9 mouse cellular contexts compared by ENCODE assay signal in genomic region chr12:12787608-12788262, GRCm38 (mm10).
DNase-seq lines count a peak whose midpoint lies in the region; ATAC-seq lines count a peak whose summit lies in the region.
"Had no signal": no experiment of that assay in that cellular context is flagged by ENCODE, and none has a peak within 500 bp of the region (broad histone marks: within the 10 kb centered on the region; RNA-seq: fewer than 3 reads in every experiment).

No protein-coding gene starts in this region.

- peak overlapping the region; percentile 30 for H3K4me3 ChIP-seq in heart, embryonic 16.5 days (ENCODE audit: low read length)
- H3K4me3 ChIP-seq in embryonic facial prominence, embryonic 14.5 days (ENCODE audit: low read depth, low read length): peak overlapping the region; percentile 10
- H3K4me3 ChIP-seq in limb, embryonic 10.5 days: peak overlapping the region; percentile 32
- peak overlapping the region; percentile 10; the same call in 1 of the 2 replicates for H3K4me3 ChIP-seq in neural tube, embryonic 12.5 days
- H3K4me3 ChIP-seq: megakaryocyte, embryonic 14.5 days had no signal

- H3K9me3 ChIP-seq in heart, embryonic 16.5 days (replicated peaks; ENCODE audit: control insufficient read depth, low read length): peaks cover 2% of the 10 kb centered on the region; the same call in 1 of the 2 replicates
- H3K9me3 ChIP-seq in embryonic facial prominence, embryonic 14.5 days (ENCODE audit: control insufficient read depth, low read length): no peaks in the 10 kb centered on the region
- H3K9me3 ChIP-seq in limb, embryonic 10.5 days (replicated peaks): no peaks in the 10 kb centered on the region
- no peaks in the 10 kb centered on the region for H3K9me3 ChIP-seq in neural tube, embryonic 12.5 days

- H3K36me3 ChIP-seq in heart, embryonic 16.5 days (ENCODE audit: control insufficient read depth, insufficient read depth): no peaks in the 10 kb centered on the region
- H3K36me3 ChIP-seq in embryonic facial prominence, embryonic 14.5 days (ENCODE audit: control insufficient read depth, insufficient read depth, low read length): no peaks in the 10 kb centered on the region
- no peaks in the 10 kb centered on the region for H3K36me3 ChIP-seq in limb, embryonic 10.5 days
- H3K36me3 ChIP-seq in neural tube, embryonic 12.5 days: no peaks in the 10 kb centered on the region

- H3K4me1 ChIP-seq in heart, embryonic 16.5 days (ENCODE audit: control insufficient read depth, insufficient read depth, low read length): peaks cover 20% of the 10 kb centered on the region
- H3K4me1 ChIP-seq in embryonic facial prominence, embryonic 14.5 days (ENCODE audit: control insufficient read depth, insufficient read depth, low read length): peaks cover 17% of the 10 kb centered on the region
- peaks cover 63% of the 10 kb centered on the region for H3K4me1 ChIP-seq in limb, embryonic 10.5 days
- H3K4me1 ChIP-seq in neural tube, embryonic 12.5 days: peaks cover 16% of the 10 kb centered on the region

- no peak overlapping the region for H3K27ac ChIP-seq in heart, embryonic 16.5 days (ENCODE audit: low read length)
- H3K27ac ChIP-seq in embryonic facial prominence, embryonic 14.5 days (replicated peaks; ENCODE audit: low read depth, low read length): no peak overlapping the region
- peak overlapping the region; percentile 69 for H3K27ac ChIP-seq in limb, embryonic 10.5 days
- no peak overlapping the region for H3K27ac ChIP-seq in neural tube, embryonic 12.5 days

- H3K4me2 ChIP-seq in heart, embryonic 16.5 days (ENCODE audit: low read depth, low read length): peak overlapping the region; percentile 58
- H3K4me2 ChIP-seq in embryonic facial prominence, embryonic 14.5 days (ENCODE audit: low read depth, low read length): peak overlapping the region; percentile 42
- peak overlapping the region; percentile 54 for H3K4me2 ChIP-seq in neural tube, embryonic 12.5 days (replicated peaks)

- H3K27me3 ChIP-seq in heart, embryonic 16.5 days (ENCODE audit: control insufficient read depth, insufficient read depth, low read length): peaks cover 3% of the 10 kb centered on the region; the same call in 1 of the 2 replicates
- H3K27me3 ChIP-seq in embryonic facial prominence, embryonic 14.5 days (replicated peaks; ENCODE audit: control insufficient read depth, insufficient read depth, low read length): peaks cover 20% of the 10 kb centered on the region; the same call in 1 of the 2 replicates
- H3K27me3 ChIP-seq in limb, embryonic 10.5 days (ENCODE audit: low read depth, poor library complexity, severe bottlenecking): 0 out of 2 replicates have a peak, but pooled peaks cover 14% of the 10 kb centered on the region
- H3K27me3 ChIP-seq in neural tube, embryonic 12.5 days (replicated peaks): peaks cover 6% of the 10 kb centered on the region; the same call in 1 of the 2 replicates

- no peak for ATAC-seq in heart, embryonic 16.5 days (replicated peaks; ENCODE audit: extremely low read depth, insufficient read depth, low FRiP score)
- no peak for ATAC-seq in embryonic facial prominence, embryonic 14.5 days (ENCODE audit: low read depth)
- no peak for ATAC-seq in neural tube, embryonic 12.5 days (ENCODE audit: low FRiP score, low read depth)

- H3K9ac ChIP-seq in heart, embryonic 16.5 days (ENCODE audit: low read length): peak overlapping the region; percentile 61
- H3K9ac ChIP-seq in embryonic facial prominence, embryonic 14.5 days (ENCODE audit: low read depth, low read length): peak overlapping the region; percentile 48; the same call in 1 of the 2 replicates
- H3K9ac ChIP-seq in neural tube, embryonic 12.5 days: peak overlapping the region; percentile 22; the same call in 1 of the 2 replicates

- no peak for DNase-seq in heart, postnatal 25 days (ENCODE audit: low spot score)
- DNase-seq in embryonic facial prominence, embryonic 14.5 days (ENCODE audit: low spot score): no peak
- DNase-seq in limb, embryonic 10.5 days (ENCODE audit: low spot score): peak; percentile 62
- no peak for DNase-seq in left cerebral cortex, postnatal 36 days (ENCODE audit: low spot score in 2 of 2)
- no peak for DNase-seq in right cerebral cortex, postnatal 4 days
- no peak for DNase-seq in spleen, postnatal 10 days (ENCODE audit: low spot score in 2 of 2)

- intact Hi-C loops in heart, postnatal 25 days (cut with DNase I): no loop called here
- intact Hi-C loops in left cerebral cortex, postnatal 36 days (cut with DNase I): loop anchor here (10.0 kb wide), 1 partner anchor 363 kb away; no protein-coding TSS in a partner anchor

- 17% methylated on average over 19 of the region's 19 CpGs for WGBS in heart, embryonic 16.5 days
- WGBS in embryonic facial prominence, embryonic 14.5 days: 19% methylated on average over 19 of the region's 19 CpGs
- WGBS in limb, embryonic 10.5 days: 2% methylated on average over 19 of the region's 19 CpGs
- WGBS in neural tube, embryonic 12.5 days: 4% methylated on average over 19 of the region's 19 CpGs
